Mouse (Mus musculus): Measurements from ENCODE around the gene Prss44. TPM values are rescaled to one million over a fixed set of nuclear protein-coding genes. Genes with fewer than 3 reads are reported as not detected.
"Not testable (repeated sequence)": the region's sequence is repeated elsewhere in the genome, so short reads cannot be mapped to it uniquely, and the experiment has no call there.

Gene Prss44
- polyA plus RNA-seq, 1 experiment = not detected

DNA sequence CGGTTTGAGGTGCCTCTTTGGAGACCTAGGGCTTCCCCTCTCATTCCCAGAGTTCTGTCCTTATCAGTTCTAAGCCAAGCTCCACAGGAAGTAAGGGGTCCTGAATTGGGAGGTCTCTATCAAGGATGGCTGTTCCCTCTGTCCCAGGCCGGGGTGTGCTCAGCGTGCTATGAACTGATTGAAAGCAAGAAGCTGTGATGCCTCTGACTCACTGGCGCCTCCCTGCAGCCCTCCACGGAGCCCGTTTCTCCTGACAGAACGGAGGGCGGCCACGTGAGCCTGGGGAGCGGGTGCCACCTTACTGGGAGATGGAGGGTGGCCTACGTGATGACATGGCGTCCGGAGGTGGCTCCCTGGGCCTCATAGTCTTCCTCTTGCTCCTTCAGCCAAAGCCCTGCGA is 15.9 kb upstream of the Prss44 start, which contains the start of gene Prss42:
Gene Prss42, plus strand, starts transcription at position 301 of the 400 bp plus-strand sequence.
- TF ChIP-seq CTCF (IDR thresholded peaks at IDR 0.05; ENCODE audit: extremely low read depth, insufficient read length, insufficient replicate concordance, low read depth, low read length) (no peak), POLR2A (IDR thresholded peaks at IDR 0.05; ENCODE audit: low read depth, low read length) (no peak)
- no peaks in the 10 kb centered on the region for H3K36me3 ChIP-seq (ENCODE audit: control insufficient read depth, insufficient read depth, low read length)
- H3K27me3 ChIP-seq (ENCODE audit: control insufficient read depth, insufficient read depth, low read length) = no peaks in the 10 kb centered on the region
- H3K27ac ChIP-seq (ENCODE audit: insufficient read depth, low read depth, low read length) = no peak within 1 kb of the TSS
- no peaks in the 10 kb centered on the region for H3K4me1 ChIP-seq (ENCODE audit: control insufficient read depth, insufficient read depth, insufficient read length, low read length)
- H3K4me3 ChIP-seq (ENCODE audit: low read depth, low read length) = no peak within 1 kb of the TSS
- 91% methylated on average over 14 of the region's 14 CpGs for WGBS

DNA sequence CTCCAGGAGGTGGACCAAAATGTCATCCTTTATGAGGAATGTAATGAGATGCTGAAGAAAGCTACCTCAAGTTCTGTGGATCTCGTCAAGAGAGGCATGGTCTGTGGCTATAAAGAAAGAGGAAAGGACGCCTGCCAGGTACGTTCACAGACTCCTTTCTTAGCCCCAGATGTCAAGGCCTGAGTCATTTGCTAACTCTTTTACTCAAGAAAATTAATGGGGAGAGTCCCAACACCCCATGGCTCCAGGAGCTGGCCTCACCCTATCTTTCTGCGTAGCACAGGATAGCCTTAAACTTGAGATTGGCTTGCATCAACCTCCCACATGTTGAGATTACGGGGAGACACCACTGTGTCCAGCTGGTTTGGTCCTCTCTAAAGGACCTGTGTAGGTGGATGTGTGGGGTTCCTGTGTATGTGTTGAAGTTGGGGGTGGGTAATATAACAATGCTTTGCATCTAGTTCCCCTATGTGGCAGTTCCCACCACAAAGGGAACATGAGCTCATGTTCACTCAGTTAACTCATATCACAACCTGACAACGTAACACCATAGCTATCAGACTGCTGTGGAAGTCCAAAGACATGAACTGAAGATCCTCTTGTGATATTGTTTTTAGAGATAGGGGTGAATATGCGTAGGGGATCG is 12.8 kb upstream of the Prss44 start:
- Histone ChIP-seq H3K27ac (ENCODE audit: insufficient read depth, low read depth, low read length) (no peak overlapping the region), H3K36me3 (ENCODE audit: control insufficient read depth, insufficient read depth, low read length) (no peaks in the 10 kb centered on the region), H3K4me1 (ENCODE audit: control insufficient read depth, insufficient read depth, insufficient read length, low read length) (no peaks in the 10 kb centered on the region), H3K4me3 (ENCODE audit: low read depth, low read length) (no peak overlapping the region), H3K27me3 (ENCODE audit: control insufficient read depth, insufficient read depth, low read length) (no peaks in the 10 kb centered on the region)
- no peak for TF ChIP-seq CTCF (IDR thresholded peaks at IDR 0.05; ENCODE audit: extremely low read depth, insufficient read length, insufficient replicate concordance, low read depth, low read length)
- no peak for TF ChIP-seq POLR2A (IDR thresholded peaks at IDR 0.05; ENCODE audit: low read depth, low read length)
- WGBS = 90% methylated on average over 8 of the region's 8 CpGs

DNA sequence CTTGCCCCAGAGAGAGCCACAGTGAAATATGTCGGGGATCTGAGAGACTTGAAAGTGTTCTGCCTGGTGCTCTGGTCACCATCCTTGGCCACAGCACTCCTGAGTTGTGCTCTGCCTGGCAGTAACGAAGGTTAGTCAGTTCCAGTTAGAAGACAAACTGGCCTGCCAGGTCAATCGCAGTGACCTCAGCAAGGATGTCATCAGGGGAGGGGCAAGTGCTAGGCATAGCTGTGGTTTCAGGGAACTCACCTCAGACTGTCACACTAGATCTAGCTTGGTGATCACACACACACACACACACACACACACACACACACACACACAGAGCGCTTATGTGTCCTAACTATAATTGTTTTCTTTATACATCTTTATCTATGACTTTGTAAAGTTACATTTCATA is 10.5 kb upstream of the Prss44 start:
- H3K27ac ChIP-seq (ENCODE audit: insufficient read depth, low read depth, low read length) = no peak overlapping the region
- no peaks in the 10 kb centered on the region for H3K4me1 ChIP-seq (ENCODE audit: control insufficient read depth, insufficient read depth, insufficient read length, low read length)
- TF ChIP-seq CTCF (IDR thresholded peaks at IDR 0.05; ENCODE audit: extremely low read depth, insufficient read length, insufficient replicate concordance, low read depth, low read length) = no peak
- no peak for TF ChIP-seq POLR2A (IDR thresholded peaks at IDR 0.05; ENCODE audit: low read depth, low read length)
- H3K4me3 ChIP-seq (ENCODE audit: low read depth, low read length) = no peak overlapping the region
- 62% methylated on average over 4 of the region's 4 CpGs for WGBS
- H3K36me3 ChIP-seq (ENCODE audit: control insufficient read depth, insufficient read depth, low read length) = no peaks in the 10 kb centered on the region
- no peaks in the 10 kb centered on the region for H3K27me3 ChIP-seq (ENCODE audit: control insufficient read depth, insufficient read depth, low read length)

DNA sequence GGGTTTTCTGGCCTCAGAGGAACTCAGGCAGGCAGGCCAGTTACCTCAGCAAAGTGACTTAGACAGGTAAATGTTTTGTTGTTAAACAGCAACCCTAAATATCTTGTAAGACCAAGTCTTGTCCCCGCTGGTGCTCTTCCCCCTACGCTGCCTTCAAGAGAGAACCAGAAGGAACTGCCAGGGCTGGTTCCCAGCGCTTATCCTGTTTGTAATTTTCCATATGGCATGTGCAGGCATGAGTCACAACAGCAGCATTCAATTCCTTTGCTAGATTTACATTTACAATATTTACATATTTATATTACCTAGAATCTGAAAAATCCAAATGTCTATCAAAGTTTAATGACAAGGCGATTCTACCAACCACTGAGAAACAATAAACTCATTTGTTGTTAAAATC is 3.7 kb upstream of the Prss44 start:
- no peak overlapping the region for H3K4me3 ChIP-seq (ENCODE audit: low read depth, low read length)
- WGBS = 64% methylated on average over 4 of the region's 4 CpGs
- H3K36me3 ChIP-seq (ENCODE audit: control insufficient read depth, insufficient read depth, low read length) = no peaks in the 10 kb centered on the region
- H3K27ac ChIP-seq (ENCODE audit: insufficient read depth, low read depth, low read length) = no peak overlapping the region
- no peaks in the 10 kb centered on the region for H3K4me1 ChIP-seq (ENCODE audit: control insufficient read depth, insufficient read depth, insufficient read length, low read length)
- H3K27me3 ChIP-seq (ENCODE audit: control insufficient read depth, insufficient read depth, low read length) = no peaks in the 10 kb centered on the region; the same call in 1 of the 2 replicates
- TF ChIP-seq CTCF (IDR thresholded peaks at IDR 0.05; ENCODE audit: extremely low read depth, insufficient read length, insufficient replicate concordance, low read depth, low read length) (no peak), POLR2A (IDR thresholded peaks at IDR 0.05; ENCODE audit: low read depth, low read length) (no peak)

DNA sequence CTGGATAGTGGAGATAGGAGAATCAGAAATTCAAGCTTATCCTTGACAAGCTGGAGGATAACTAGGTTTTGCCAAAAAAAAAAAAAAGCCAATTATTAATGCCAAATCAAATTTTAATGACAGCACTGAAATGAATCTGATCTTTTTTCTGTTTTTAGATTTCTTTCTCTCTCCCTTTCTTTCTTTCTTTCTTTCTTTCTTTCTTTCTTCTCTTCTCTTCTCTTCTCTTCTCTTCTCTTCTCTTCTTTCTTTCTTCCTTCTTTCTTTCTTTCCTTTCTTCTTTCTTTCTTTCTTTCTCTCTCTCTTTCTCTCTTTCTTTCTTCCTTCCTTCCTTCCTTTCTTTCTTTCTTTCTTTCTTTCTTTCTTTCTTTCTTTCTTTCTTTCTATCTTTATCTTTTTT is 6.8 kb downstream of the Prss44 start:
- not testable (repeated sequence) for H3K36me3 ChIP-seq (ENCODE audit: control insufficient read depth, insufficient read depth, low read length); H3K4me1 ChIP-seq (ENCODE audit: control insufficient read depth, insufficient read depth, insufficient read length, low read length); H3K27ac ChIP-seq (ENCODE audit: insufficient read depth, low read depth, low read length); H3K4me3 ChIP-seq (ENCODE audit: low read depth, low read length); H3K27me3 ChIP-seq (ENCODE audit: control insufficient read depth, insufficient read depth, low read length)

DNA sequence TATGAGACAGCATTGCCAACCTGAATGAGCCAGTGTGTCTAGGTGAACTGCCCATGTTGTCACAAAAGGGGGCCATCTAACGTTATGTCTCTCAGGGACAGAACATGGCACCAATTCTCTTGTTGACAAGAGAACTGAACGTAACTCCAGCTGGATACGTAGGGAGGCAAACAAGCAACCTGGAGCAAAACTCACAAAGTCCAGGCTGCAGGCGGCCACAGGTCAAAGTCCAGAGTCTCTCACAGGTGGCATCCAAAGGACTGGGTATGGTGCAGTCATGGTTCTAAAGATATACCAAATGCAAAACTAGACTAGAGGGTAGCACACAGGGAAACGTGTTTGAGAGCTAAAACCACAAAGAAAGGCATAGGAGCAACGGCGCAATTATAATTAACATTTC is 7.6 kb downstream of the Prss44 start:
- Histone ChIP-seq H3K27me3 (ENCODE audit: control insufficient read depth, insufficient read depth, low read length) (no peaks in the 10 kb centered on the region; the same call in 1 of the 2 replicates), H3K36me3 (ENCODE audit: control insufficient read depth, insufficient read depth, low read length) (no peaks in the 10 kb centered on the region), H3K4me3 (ENCODE audit: low read depth, low read length) (no peak overlapping the region), H3K4me1 (ENCODE audit: control insufficient read depth, insufficient read depth, insufficient read length, low read length) (peaks cover 5% of the 10 kb centered on the region; the same call in 1 of the 2 replicates), H3K27ac (ENCODE audit: insufficient read depth, low read depth, low read length) (no peak overlapping the region)
- 47% methylated on average over 7 of the region's 7 CpGs for WGBS
- no peak for TF ChIP-seq POLR2A (IDR thresholded peaks at IDR 0.05; ENCODE audit: low read depth, low read length)
- no peak for TF ChIP-seq CTCF (IDR thresholded peaks at IDR 0.05; ENCODE audit: extremely low read depth, insufficient read length, insufficient replicate concordance, low read depth, low read length)

DNA sequence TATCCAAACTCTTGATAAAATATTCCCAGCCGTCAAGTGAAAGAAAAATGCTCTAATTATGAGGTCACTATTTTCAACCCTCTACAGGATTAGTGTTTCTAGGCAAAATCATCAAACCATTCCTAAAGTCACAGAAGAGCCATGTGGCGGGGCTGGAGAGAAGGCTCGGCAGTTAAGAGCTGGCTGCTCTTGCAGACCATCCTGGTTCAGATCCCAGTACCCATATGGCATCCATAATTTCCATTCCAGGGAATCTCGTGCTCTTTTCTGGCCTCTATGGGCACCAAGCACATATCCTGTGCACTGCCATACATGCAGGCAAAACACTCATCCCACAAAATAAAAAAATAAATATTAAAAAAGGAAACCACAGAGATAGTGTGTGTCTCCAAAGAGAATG is 11.6 kb downstream of the Prss44 start:
- no peak for TF ChIP-seq POLR2A (IDR thresholded peaks at IDR 0.05; ENCODE audit: low read depth, low read length)
- no peak for TF ChIP-seq CTCF (IDR thresholded peaks at IDR 0.05; ENCODE audit: extremely low read depth, insufficient read length, insufficient replicate concordance, low read depth, low read length)
- no peak overlapping the region for H3K27ac ChIP-seq (ENCODE audit: insufficient read depth, low read depth, low read length)
- H3K36me3 ChIP-seq (ENCODE audit: control insufficient read depth, insufficient read depth, low read length) = no peaks in the 10 kb centered on the region
- peaks cover 5% of the 10 kb centered on the region; the same call in 1 of the 2 replicates for H3K4me1 ChIP-seq (ENCODE audit: control insufficient read depth, insufficient read depth, insufficient read length, low read length)
- WGBS = 73% methylated on average over 4 of the region's 4 CpGs
- H3K27me3 ChIP-seq (ENCODE audit: control insufficient read depth, insufficient read depth, low read length) = 0 out of 2 replicates have a peak, but pooled peaks cover 3% of the 10 kb centered on the region
- no peak overlapping the region for H3K4me3 ChIP-seq (ENCODE audit: low read depth, low read length)
